Mouse (Mus musculus): ENCODE data around the gene Gng12. TPM values are rescaled to one million over a fixed set of nuclear protein-coding genes. Genes with fewer than 3 reads are reported as not detected.

Gene Gng12
- polyA plus RNA-seq, 1 experiment from 2014 or later = 29.1 TPM

GRCm38 (mm10) chr6:67010370-67011216 lies 114.4 kb downstream of the Gng12 start:
- Histone ChIP-seq H3K27ac (ENCODE audit: low read length) (no peak overlapping the region), H3K9me3 (ENCODE audit: control insufficient read depth, low read length) (no peaks in the 10 kb centered on the region), H3K9ac (replicated peaks; ENCODE audit: low read depth, low read length) (no peak overlapping the region), H3K4me2 (ENCODE audit: low read length) (no peak overlapping the region), H3K36me3 (ENCODE audit: control insufficient read depth, insufficient read depth) (no peaks in the 10 kb centered on the region), H3K4me1 (replicated peaks; ENCODE audit: control insufficient read depth, insufficient read depth, low read length) (no peaks in the 10 kb centered on the region), H3K4me3 (replicated peaks; ENCODE audit: low read length) (no peak overlapping the region), H3K27me3 (replicated peaks; ENCODE audit: control insufficient read depth, insufficient read depth, low read length) (no peaks in the 10 kb centered on the region)
- peak; percentile 52; the same call in 1 of the 2 replicates for ATAC-seq
- WGBS = 37% methylated on average over 7 of the region's 7 CpGs

GRCm38 (mm10) chr6:67011217-67011518 lies 115.0 kb downstream of the Gng12 start:
- no peak overlapping the region for H3K9ac ChIP-seq (replicated peaks; ENCODE audit: low read depth, low read length)
- H3K4me1 ChIP-seq (replicated peaks; ENCODE audit: control insufficient read depth, insufficient read depth, low read length) = no peaks in the 10 kb centered on the region
- no peak overlapping the region for H3K27ac ChIP-seq (ENCODE audit: low read length)
- no peaks in the 10 kb centered on the region for H3K27me3 ChIP-seq (replicated peaks; ENCODE audit: control insufficient read depth, insufficient read depth, low read length)
- no peaks in the 10 kb centered on the region for H3K36me3 ChIP-seq (ENCODE audit: control insufficient read depth, insufficient read depth)
- no peak overlapping the region for H3K4me2 ChIP-seq (ENCODE audit: low read length)
- ATAC-seq = no peak
- H3K9me3 ChIP-seq (ENCODE audit: control insufficient read depth, low read length) = no peaks in the 10 kb centered on the region
- no peak overlapping the region for H3K4me3 ChIP-seq (replicated peaks; ENCODE audit: low read length)

GRCm38 (mm10) chr6:67013293-67013948 lies 117.2 kb downstream of the Gng12 start:
- no peak for ATAC-seq
- WGBS = 93% methylated on average over 6 of the region's 6 CpGs

GRCm38 (mm10) chr6:67013949-67014678 lies 117.9 kb downstream of the Gng12 start:
- H3K4me1 ChIP-seq (replicated peaks; ENCODE audit: control insufficient read depth, insufficient read depth, low read length) = no peaks in the 10 kb centered on the region
- no peaks in the 10 kb centered on the region for H3K9me3 ChIP-seq (ENCODE audit: control insufficient read depth, low read length)
- 87% methylated on average over 9 of the region's 9 CpGs for WGBS
- no peak overlapping the region for H3K4me2 ChIP-seq (ENCODE audit: low read length)
- no peak for ATAC-seq
- H3K4me3 ChIP-seq (replicated peaks; ENCODE audit: low read length) = no peak overlapping the region
- H3K27ac ChIP-seq (ENCODE audit: low read length) = no peak overlapping the region
- H3K9ac ChIP-seq (replicated peaks; ENCODE audit: low read depth, low read length) = no peak overlapping the region
- H3K27me3 ChIP-seq (replicated peaks; ENCODE audit: control insufficient read depth, insufficient read depth, low read length) = no peaks in the 10 kb centered on the region
- no peaks in the 10 kb centered on the region for H3K36me3 ChIP-seq (ENCODE audit: control insufficient read depth, insufficient read depth)

More at GRCm38 (mm10) chr6:67013293-67013948, 117.2 kb downstream of the Gng12 start:
- H3K27me3 ChIP-seq (replicated peaks; ENCODE audit: control insufficient read depth, insufficient read depth, low read length) = no peaks in the 10 kb centered on the region
- H3K4me1 ChIP-seq (replicated peaks; ENCODE audit: control insufficient read depth, insufficient read depth, low read length) = no peaks in the 10 kb centered on the region
- no peaks in the 10 kb centered on the region for H3K36me3 ChIP-seq (ENCODE audit: control insufficient read depth, insufficient read depth)
- H3K9me3 ChIP-seq (ENCODE audit: control insufficient read depth, low read length) = no peaks in the 10 kb centered on the region
- H3K9ac ChIP-seq (replicated peaks; ENCODE audit: low read depth, low read length) = no peak overlapping the region
- H3K27ac ChIP-seq (ENCODE audit: low read length) = no peak overlapping the region
- H3K4me3 ChIP-seq (replicated peaks; ENCODE audit: low read length) = no peak overlapping the region
- H3K4me2 ChIP-seq (ENCODE audit: low read length) = no peak overlapping the region

GRCm38 (mm10) chr6:67014679-67015075 lies 118.5 kb downstream of the Gng12 start:
- H3K27me3 ChIP-seq (replicated peaks; ENCODE audit: control insufficient read depth, insufficient read depth, low read length) = no peaks in the 10 kb centered on the region
- 95% methylated on average over 1 of the region's 1 CpGs for WGBS

GRCm38 (mm10) chr6:67015739-67016519 lies 119.7 kb downstream of the Gng12 start:
- no peak for ATAC-seq
- Histone ChIP-seq H3K36me3 (ENCODE audit: control insufficient read depth, insufficient read depth) (no peaks in the 10 kb centered on the region), H3K4me3 (replicated peaks; ENCODE audit: low read length) (no peak overlapping the region), H3K4me2 (ENCODE audit: low read length) (no peak overlapping the region), H3K27ac (ENCODE audit: low read length) (no peak overlapping the region), H3K4me1 (replicated peaks; ENCODE audit: control insufficient read depth, insufficient read depth, low read length) (no peaks in the 10 kb centered on the region), H3K9ac (replicated peaks; ENCODE audit: low read depth, low read length) (no peak overlapping the region), H3K9me3 (ENCODE audit: control insufficient read depth, low read length) (no peaks in the 10 kb centered on the region), H3K27me3 (replicated peaks; ENCODE audit: control insufficient read depth, insufficient read depth, low read length) (no peaks in the 10 kb centered on the region)
- WGBS = 89% methylated on average over 8 of the region's 8 CpGs

More at GRCm38 (mm10) chr6:67014679-67015075, 118.5 kb downstream of the Gng12 start:
- H3K9ac ChIP-seq (replicated peaks; ENCODE audit: low read depth, low read length) = no peak overlapping the region
- no peak overlapping the region for H3K27ac ChIP-seq (ENCODE audit: low read length)
- H3K4me1 ChIP-seq (replicated peaks; ENCODE audit: control insufficient read depth, insufficient read depth, low read length) = no peaks in the 10 kb centered on the region
- no peak for ATAC-seq
- no peak overlapping the region for H3K4me3 ChIP-seq (replicated peaks; ENCODE audit: low read length)
- no peak overlapping the region for H3K4me2 ChIP-seq (ENCODE audit: low read length)
- H3K36me3 ChIP-seq (ENCODE audit: control insufficient read depth, insufficient read depth) = no peaks in the 10 kb centered on the region
- H3K9me3 ChIP-seq (ENCODE audit: control insufficient read depth, low read length) = no peaks in the 10 kb centered on the region

GRCm38 (mm10) chr6:67016520-67017111 lies 120.4 kb downstream of the Gng12 start:
- Histone ChIP-seq H3K36me3 (ENCODE audit: control insufficient read depth, insufficient read depth) (no peaks in the 10 kb centered on the region), H3K4me3 (replicated peaks; ENCODE audit: low read length) (no peak overlapping the region), H3K27me3 (replicated peaks; ENCODE audit: control insufficient read depth, insufficient read depth, low read length) (no peaks in the 10 kb centered on the region), H3K9ac (replicated peaks; ENCODE audit: low read depth, low read length) (no peak overlapping the region), H3K4me1 (replicated peaks; ENCODE audit: control insufficient read depth, insufficient read depth, low read length) (no peaks in the 10 kb centered on the region), H3K9me3 (ENCODE audit: control insufficient read depth, low read length) (no peaks in the 10 kb centered on the region), H3K4me2 (ENCODE audit: low read length) (no peak overlapping the region), H3K27ac (ENCODE audit: low read length) (no peak overlapping the region)
- 78% methylated on average over 7 of the region's 7 CpGs for WGBS
- no peak for ATAC-seq

- H3K4me2 ChIP-seq (ENCODE audit: low read length) = no peak overlapping the region
- 30% methylated on average over 4 of the region's 4 CpGs for WGBS
- no peaks in the 10 kb centered on the region for H3K4me1 ChIP-seq (replicated peaks; ENCODE audit: control insufficient read depth, insufficient read depth, low read length)
- no peak overlapping the region for H3K9ac ChIP-seq (replicated peaks; ENCODE audit: low read depth, low read length)
- no peaks in the 10 kb centered on the region for H3K36me3 ChIP-seq (ENCODE audit: control insufficient read depth, insufficient read depth)
- no peak overlapping the region for H3K27ac ChIP-seq (ENCODE audit: low read length)
- no peak overlapping the region for H3K4me3 ChIP-seq (replicated peaks; ENCODE audit: low read length)
- no peaks in the 10 kb centered on the region for H3K27me3 ChIP-seq (replicated peaks; ENCODE audit: control insufficient read depth, insufficient read depth, low read length)
- H3K9me3 ChIP-seq (ENCODE audit: control insufficient read depth, low read length) = no peaks in the 10 kb centered on the region
- ATAC-seq = no peak
Observed at GRCm38 (mm10) chr6:67018365-67018764, 122.2 kb downstream of the Gng12 start.

Data from forebrain, embryonic 16.5 days (tissue).